Mouse (Mus musculus): ENCODE results near the gene Cacfd1. TPM values are rescaled to one million over a fixed set of nuclear protein-coding genes. Genes with fewer than 3 reads are reported as not detected.

The Cacfd1 gene
- 36.5 and 41.6 TPM in 2 replicates for total RNA-seq (2021)
- long read RNA-seq, experiment 1, transcript Cacfd1-202 (3 exons, 2,194 nt) = minor isoform, 8 of 68 reads
- long read RNA-seq, experiment 1, transcript Cacfd1-205 (5 exons, 2,689 nt) = major isoform, 43 of 68 reads
- long read RNA-seq, experiment 1, partial matches to known transcripts = 8 of 68 reads
- long read RNA-seq, experiment 1, other reads (novel, unspliced or antisense) = 5 of 68 reads
- long read RNA-seq, experiment 2, transcript Cacfd1-205 (5 exons, 2,689 nt) = major isoform, 33 of 61 reads
- long read RNA-seq, experiment 2, transcript Cacfd1-202 (3 exons, 2,194 nt) = minor isoform, 11 of 61 reads
- long read RNA-seq, experiment 2, partial matches to known transcripts = 11 of 61 reads
- long read RNA-seq, experiment 2, other reads (novel, unspliced or antisense) = 4 of 61 reads

DNA sequence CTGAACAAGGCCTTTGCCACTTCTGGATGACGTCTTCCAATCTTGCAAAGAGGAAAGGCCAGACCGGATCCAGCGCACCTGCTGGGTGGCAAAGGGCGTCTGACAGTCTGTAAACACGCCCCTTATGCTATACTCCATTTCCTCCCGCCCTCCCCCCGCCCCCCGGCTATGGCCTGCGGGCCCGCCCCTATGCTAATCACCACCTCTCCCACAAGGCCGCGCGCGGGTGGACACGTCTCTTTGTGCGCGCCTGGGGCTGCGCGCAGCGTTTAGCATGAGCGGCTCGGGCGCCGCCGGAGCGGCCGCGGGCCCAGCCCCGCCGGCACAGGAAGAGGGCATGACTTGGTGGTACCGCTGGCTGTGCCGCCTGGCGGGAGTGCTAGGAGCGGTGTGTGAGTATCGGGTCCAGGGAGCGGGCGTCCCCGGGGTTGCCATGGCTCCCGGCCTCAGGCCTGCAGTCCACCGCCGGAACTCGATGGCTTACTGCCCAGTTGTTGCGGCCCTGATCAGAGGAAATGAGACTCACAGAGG, at the start of gene Cacfd1:
TSS of gene Cacfd1 (plus strand) at position 213 of the 531 bp plus-strand sequence.
- peak; percentile 94 for DNase-seq

DNA sequence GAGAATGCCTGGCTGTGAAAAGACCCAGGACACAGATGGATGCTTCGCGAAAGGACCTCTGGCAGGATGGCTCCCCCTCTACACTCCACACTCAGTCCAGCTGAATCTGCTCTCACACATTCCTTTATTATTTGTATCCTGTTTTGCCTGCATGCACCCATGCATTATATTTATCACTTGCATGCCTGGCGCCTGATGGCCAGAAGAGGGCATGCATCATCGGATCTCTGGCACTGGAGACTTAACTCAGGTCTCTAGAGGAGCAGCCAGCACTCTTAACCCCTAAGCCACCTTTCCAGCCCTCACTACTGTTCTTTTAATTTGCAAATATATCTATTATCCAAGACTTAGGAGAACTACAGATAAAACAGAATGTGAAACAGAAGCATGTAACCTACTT, 49.0 kb upstream of the Cacfd1 start:
- no peak for DNase-seq

DNA sequence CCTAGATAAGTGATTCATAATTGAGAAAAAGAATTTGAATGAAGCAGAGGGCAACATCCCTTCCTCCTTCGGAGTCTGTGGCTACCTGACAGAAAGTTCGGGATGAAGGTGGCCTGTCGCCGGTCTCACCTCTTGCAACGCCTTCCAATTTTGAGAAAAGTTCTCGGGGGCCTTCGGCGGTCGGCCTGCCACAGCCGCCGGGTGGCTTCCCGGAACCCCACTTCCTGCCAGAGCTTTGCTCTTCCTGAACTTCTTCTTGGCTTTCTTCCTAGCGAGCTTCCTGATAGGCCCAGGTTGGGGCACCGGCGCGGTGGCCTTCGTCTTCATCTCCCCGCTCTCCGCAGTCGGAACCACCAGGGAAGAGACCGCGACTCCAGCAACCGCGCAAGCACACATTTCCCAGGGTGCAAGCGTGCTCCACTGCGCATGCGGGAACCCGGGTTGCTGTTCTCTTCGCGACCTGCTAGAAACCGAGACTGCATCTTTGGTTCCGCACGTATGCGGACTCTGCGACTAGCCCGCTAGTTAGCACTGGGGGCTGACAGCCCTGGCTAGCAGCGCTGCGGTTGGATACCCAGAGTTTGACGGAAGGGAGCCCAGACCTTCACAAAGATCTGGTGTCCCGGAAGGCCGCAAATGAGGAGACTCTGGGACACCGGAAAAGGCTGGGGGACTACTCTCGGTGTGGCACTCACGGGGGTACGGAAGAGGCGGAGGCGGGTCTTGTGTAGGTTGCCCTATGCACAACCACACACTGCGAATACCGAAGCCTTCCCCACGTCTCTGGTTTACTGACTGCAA, 45.6 kb upstream of the Cacfd1 start, which contains the start of gene Rexo4:
TSS of gene Rexo4 (minus strand) at position 464 of the 801 bp plus-strand sequence.
- peak; percentile 96 for DNase-seq

DNA sequence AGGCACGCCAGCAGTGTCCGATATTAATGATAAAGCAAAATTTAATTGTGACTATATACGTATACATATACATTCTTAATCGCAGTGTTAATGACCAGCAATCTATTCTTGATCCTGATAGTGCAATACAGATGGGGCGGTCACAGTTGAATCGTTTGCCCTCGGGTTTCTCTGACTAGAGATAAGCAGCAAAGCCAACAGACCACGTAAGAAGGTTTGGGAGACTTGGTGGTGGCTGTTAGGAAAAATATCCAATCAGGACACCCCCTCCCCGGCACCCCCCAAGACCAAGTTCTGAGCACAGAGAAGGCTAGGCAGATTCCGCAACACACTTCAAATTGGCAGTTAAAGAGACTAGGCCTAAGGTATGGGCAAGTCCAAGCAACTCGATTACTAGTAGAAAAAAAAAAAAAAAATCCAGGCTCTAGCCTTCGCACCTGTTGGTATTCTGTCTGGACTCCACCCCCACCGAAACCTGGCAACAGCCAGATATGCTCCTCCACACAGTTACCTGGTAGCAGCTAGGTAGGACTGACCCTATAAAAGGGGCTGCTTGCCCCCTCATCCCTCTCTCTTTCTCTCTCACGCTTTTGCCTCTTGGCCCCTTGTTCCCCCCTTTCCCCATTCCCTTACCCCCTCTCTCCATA, 44.9 kb upstream of the Cacfd1 start:
- DNase-seq = peak; percentile 11

DNA sequence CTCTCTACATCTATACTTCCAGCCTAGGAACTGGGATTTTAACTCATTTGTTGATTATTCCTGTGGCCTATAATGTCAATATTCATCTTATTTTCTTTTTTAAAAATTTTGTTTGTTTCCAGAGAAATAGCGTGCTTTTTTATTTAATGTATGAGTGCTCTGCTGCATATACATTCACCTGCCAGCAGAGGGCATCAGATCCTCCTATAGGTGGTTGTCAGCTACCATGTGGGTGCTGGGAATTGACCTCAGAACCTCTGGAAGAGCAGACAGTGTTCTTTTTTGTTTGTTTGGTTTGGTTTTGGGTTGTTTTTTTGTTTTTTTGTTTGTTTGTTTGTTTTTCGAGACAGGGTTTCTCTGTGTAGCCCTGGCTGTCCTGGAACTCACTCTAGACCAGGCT, 42.5 kb upstream of the Cacfd1 start:
- no peak for DNase-seq

DNA sequence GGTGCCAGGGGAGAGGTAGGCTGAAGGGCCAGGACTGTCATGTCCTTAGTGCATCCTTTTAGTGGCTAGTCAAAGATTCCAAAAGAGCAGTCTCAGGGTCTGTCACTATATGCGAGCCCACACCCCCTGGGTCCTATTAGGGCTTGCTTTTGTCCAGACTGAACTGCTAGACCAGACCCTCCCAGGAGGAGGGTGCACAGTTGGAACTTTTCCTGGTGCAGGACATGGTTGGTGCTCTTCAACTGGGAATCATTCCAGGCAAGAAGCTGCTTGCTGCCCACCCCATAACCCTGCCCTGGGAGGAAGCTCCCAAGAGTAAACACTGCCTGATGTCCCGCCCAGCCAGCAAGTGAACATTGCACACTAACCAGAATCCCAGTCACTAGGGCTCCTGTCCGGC, 36.6 kb upstream of the Cacfd1 start, which contains the start of gene Adamts13:
TSS of gene Adamts13 (plus strand) at position 301 of the 400 bp plus-strand sequence.
- DNase-seq = no peak

DNA sequence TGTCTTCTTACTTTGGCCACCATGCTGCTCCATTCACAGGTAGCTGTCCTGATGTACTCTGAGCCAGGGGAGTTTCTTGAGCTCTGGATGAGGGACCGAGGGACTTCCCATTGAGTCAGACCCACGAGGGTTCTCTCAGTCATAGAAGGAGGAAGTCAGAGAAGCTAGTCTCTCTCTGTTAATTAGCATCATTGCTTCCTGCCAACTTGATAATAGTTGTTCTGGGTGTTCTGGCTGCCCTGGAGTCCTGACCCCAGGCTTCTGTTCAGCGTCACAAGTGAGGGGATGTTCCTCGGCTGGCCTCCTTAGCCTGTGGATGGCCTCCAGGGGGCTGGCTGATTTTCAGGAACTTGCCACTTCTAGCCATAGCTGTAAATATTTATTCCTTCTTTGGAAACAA, 35.8 kb upstream of the Cacfd1 start:
- DNase-seq = no peak

DNA sequence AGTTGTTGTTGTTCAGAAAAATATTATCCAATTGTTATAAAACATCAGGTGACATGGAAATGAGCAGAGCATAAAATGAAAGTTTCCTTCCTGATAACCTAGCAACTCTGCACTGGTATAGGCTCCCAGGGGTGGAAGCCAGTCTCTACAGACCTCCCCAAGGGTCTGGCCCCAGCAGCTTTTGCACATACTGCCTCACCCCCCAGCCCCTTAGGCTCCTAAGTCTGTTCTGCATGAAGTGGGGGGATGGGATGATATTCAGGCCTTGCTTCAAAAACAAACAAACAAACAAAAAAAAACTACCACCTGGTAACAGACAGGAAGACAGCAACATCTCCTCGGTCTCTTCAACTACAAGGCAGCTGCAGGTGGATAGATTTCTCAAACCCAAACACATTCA, 29.4 kb upstream of the Cacfd1 start:
- no peak for DNase-seq

DNA sequence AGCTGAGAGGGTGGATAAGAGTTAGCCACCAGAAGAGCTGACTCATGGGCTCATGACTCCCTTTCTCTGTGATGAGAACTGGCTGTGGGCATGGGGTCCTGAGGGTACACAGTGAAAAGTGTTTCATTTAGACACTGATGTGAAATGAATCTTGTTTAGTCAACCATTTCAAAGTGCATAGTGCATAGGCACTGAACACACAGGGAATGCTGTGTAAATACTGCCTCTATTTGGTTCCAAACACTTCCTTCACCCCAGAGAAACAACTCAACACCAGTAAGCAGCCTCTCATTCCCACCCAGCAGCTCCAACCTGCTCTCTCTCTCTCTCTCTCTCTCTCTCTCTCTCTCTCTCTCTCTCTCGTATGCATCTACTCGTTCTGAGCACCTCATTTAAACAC, 25.5 kb upstream of the Cacfd1 start:
- no peak for DNase-seq

DNA sequence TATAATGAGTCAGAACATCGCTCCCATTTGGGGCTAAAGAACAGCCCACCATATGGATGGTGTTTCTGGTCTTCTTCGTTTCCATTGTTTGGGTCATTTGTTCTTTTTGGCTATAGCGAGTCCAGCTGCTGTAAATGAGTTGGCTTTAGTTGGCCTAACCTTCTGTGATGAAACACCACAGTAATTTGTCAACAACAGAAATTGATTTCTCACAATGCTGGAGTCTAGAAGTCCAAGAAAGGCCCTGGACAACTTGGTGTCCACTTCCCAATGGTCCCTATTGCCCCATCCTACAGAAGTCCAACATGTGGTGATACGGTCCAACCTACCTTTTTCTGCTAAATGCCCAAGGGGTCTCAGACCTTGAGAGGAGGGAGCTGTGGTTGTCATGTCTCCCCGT, 25.1 kb upstream of the Cacfd1 start:
- no peak for DNase-seq

DNA sequence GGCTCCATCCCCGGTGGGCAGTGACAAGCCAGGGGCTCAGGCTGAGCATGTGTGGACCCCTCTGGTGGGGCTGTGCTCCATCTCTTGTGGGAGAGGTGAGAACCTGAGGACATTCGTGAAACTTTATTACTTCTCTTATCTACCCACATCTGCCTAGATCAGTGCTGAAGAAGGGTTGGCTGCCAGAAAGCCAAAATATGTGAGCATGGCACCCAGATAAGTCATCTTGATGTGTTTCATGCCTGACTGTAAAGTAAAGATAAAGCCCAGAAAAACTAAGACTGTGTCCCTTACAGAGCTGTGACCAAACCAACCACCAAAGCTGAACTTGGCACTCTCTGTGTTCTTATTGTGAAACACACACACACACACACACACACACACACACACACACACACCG, 15.8 kb upstream of the Cacfd1 start:
- no peak for DNase-seq

DNA sequence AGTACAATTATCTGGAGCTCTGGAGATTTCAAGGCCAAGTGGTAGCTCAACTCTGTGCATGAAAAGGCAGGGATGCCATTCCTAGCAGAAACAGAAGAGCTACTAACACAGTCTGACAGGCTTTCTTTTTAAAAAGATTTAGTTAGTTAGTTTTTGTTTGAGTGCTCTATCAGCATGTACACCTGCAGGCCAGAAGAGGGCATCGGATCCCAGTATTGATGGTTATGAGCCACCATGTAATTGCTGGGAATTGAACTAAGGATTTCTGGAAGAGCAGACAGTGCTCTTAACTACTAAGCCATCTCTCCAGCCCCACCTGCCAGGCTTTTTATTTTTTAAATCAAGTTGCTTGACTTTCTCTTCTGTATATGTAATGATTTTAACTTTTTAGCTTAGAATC, 12.2 kb upstream of the Cacfd1 start:
- DNase-seq = no peak

DNA sequence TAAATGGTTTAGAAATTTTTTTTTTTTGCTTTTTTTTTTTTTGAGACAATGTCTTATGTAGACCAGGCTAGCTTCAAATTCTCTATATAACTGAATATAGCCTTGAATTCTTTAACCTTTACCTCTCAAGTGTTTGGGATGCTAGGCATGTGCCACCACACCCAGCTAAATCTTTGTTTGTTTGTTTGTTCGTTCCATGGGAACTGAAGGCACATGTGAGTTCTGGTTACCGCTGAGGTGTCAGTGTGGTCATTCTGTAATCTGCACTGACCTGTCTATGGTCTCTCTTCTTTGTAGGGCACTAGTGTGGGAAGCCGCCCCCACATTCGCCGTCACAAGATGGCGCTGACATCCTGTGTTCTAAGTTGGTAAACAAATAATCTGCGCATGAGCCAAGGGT, 11.7 kb upstream of the Cacfd1 start:
- no peak for DNase-seq

DNA sequence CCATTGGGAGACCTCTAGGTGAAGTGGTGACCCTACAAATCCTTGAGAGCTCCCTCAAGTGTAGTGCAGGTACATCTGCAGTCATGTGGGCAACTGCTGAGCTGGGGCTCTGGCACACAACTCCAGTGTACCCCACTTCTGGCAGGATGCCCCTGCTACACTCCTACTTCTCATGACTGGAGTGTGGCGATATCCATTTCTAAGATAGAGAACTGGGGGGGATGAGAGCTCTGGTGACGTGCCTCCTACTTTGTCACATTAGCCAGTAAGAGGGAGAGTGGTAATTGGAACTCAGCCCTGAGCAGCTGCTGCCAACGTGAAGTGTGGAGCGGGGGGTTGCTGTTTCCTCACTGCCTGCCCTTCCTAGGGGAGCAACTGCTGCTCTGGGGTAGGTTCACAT, 3.5 kb upstream of the Cacfd1 start:
- DNase-seq = no peak

DNA sequence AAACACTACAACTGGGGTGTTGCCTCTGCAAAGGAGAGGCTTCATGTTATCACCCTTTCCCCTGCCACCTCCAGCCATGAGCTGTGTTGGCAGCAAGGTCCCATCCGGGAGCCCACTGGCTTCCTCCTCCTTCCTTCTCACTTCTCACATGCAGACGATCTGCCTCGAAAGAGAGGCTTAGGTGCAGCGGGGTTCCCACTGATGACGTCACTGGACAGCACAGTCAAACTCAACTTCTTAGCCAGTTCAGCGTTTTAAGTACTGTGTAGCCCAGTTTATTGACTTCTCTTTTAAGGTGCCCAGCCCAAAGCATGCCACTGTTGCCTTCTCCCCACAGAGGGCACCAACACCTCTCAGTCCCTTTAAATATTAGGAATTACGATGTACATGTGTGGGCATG, 2.0 kb upstream of the Cacfd1 start:
- no peak for DNase-seq

DNA sequence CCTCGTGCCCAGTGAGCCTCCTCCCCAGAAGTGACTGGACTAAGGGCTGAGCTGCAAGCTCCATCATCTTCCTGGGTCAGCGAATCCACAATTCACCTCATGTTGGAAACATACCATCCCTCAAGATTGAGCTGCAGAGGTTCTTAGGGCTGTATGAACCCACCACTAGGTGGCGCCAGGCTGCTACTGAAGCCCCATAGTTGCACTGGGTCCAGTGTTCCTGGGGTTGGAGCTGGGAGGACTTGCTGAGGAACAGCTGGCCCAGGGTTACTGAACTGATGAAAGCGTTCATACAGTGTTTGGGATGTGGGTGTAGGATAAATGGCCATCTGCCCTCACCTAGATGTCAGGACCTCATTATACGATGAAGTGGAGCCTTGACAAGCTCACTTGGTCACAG, 8.1 kb downstream of the Cacfd1 start:
- DNase-seq = peak; percentile 85

DNA sequence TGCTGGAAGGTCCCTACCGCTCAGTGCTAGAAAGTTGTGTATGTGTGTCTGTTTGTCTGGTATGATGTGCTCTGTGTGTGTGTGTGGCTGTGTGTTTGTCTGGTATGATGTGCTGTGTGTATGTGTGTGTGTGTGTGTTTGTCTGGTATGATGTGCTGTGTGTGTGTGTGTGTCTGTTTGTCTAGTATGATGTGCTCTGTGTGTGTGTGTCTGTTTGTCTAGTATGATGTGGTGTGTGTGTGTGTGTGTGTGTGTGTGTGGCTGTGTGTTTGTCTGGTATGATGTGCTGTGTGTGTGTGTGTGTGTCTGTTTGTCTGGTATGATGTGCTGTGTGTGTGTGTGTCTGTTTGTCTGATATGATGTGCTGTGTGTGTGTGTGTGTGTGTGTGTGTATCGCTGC, 9.8 kb downstream of the Cacfd1 start:
- DNase-seq = no peak

DNA sequence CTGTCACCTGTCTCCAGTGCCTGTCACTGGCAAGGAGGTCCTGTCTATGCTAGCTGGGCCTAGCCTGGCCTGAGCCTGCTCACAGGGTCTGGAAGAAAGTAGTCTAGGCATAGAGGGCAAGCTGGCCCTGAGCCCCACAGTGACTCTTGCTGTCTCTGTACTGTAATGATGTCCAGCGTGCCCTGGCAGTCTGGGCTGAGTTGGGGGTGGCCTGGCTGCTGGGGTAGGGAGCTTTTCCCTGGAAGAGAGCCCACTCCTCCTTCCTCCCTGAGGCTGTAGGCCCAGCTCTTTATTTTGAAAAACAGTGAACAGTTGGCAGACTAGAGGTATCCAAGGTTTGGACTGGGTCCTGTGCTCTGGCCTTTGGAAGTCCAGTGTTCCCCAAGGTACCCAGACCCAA, 11.4 kb downstream of the Cacfd1 start:
- DNase-seq = no peak

DNA sequence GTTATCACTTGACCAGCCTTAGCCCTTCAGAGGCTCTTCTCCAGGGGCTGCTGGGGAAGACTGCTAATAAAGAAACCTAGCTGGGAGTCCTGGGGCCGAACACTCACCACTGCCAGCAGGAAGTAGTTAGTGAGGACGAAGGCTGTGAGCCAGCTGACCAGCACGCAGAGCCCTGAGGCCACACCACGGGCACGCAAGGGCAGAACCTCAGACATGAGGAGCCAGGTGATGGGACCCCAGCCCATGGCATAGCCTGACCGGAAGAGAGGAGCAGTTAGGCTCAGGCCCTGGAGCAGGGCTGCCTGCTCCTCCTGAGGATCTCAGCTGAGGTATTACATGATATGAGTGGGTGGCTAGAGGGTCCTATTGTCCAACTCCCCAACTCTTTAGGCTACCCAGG, 12.9 kb downstream of the Cacfd1 start:
- no peak for DNase-seq

DNA sequence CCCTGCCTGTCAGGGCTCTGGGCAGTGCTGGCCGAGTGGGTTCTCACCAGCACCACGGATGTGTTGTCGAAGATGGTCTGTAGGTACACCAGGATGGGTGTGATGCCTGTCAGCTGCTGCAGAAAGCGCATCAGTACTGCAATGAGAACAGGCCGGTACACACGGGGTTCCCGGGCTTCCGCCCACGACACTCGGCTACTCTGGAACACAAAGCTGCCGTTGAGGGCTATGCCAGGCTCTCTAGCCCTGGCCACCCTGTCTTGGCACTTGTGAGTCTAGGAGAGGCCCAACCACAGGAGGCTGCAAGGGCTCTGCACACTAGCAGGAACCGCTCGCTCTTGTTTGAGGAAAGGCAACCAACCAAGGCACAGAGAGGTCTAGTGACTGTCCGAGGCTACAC, 14.4 kb downstream of the Cacfd1 start:
- no peak for DNase-seq

DNA sequence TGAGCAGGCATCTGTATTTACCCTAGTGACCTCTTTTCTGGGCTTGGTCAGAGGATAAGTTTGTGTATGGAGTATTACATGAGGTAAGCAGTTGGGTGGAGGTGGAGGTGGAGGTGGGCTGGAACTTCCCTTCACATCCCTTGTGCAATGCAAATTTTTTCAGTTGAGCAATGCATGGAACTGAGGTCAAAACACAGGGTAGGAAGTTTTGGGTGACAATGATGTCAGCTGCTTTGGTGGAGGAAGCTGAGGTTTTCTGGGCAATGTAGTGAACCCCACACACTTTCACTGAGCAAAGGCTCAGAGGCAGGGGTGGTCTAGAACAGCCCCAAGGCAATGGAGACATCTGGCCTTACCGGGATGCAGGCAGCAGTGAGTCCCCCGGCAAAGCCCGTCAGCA, 15.8 kb downstream of the Cacfd1 start:
- DNase-seq = no peak

DNA sequence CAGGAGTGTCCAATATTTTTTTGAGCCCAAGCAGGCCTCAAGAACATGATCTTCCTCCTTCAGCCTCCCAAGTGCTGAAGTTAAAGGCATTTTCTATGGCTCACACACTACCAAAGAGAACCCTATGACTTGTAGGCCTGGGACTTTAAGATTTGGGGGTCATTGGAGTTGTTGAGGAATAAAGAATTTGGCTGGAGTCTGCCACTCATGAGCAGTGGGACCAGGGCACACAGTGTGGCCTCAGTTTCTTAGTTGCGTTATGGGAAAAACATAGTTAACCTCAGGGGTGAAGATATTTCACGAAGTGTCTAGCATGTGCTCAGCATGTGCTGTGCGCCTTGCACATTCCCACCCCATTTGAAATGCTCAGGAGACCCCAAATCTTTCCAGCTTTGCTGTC, 16.6 kb downstream of the Cacfd1 start:
- no peak for DNase-seq

Measured in adrenal gland, postnatal 14 days (tissue).